Mouse (Mus musculus) lung, postnatal 0 days (tissue): Measurements from ENCODE around the gene 2210408I21Rik.

Experiments used
- CTCF ChIP-seq: IDR thresholded peaks from 2 replicates; pipeline ENCODE4 v1.5.1; 2016; ENCODE audit warnings: antibody characterized with exemption, mild to moderate bottlenecking
- EP300 ChIP-seq: IDR thresholded peaks from 2 replicates; pipeline ENCODE4 v1.6.1; 2016; ENCODE audit warnings: antibody characterized with exemption, mild to moderate bottlenecking, control low read depth

DNA sequence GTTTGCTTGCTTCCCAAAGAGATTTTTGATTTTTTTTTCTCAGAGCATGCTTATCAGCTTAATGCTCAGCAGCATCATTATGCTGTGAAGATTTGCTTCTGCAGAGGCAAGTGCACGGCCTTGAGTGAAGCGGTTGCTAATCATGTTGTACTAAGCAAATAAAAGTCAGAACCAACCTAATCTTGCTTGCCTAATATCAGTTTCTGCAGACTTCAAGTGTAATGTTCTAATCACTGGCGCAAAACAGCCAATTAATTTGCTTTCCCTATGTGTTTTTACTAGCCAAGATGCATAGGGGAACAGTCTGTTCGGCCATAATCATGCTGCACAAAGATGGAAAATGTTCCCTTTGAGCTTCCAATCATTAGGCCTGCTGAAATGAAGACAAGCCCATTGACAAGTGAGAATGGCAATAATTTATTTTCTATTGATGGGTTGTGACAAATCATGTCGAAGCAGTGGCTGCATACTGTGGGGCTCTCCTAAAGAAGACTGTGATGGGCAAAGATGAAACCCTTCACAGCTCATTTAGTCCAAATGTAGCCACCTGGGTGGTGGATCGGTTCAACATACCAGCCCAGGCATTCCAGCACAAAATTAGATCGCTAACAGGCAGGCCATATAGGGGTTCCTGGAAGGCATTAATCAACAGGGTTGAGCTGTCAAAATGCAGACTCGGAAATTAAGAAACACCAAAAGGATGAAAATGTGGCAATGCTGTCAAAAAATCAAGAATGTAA, 393.8 kb downstream of the 2210408I21Rik start:
- TF ChIP-seq CTCF, result no peak
- TF ChIP-seq EP300, result no peak
